Mouse (Mus musculus) midbrain, embryonic 16.5 days (tissue): Measurements from ENCODE around the gene Uchl3. TPM values are rescaled to one million over a fixed set of nuclear protein-coding genes. Genes with fewer than 3 reads are reported as not detected.

Experiments
- ATAC-seq: fragments of 200-750 bp; cut with Nextera tagmentation; 2 replicates; pipeline ENCODE4 v1.8.0; 2017; ENCODE audit warnings: moderate TSS enrichment
- H3K27ac ChIP-seq: fragments of 300-500 bp; sonication (generic); 2 replicates; pipeline ENCODE4 v1.5.1; 2014; ENCODE audit warnings: mild to moderate bottlenecking, low read length, mixed read lengths
- H3K27me3 ChIP-seq: fragments of 300-500 bp; sonication (generic); 2 replicates; pipeline ENCODE4 v1.6.1; 2014; ENCODE audit warnings: low read depth, low read length, mixed read lengths; ENCODE audit not compliant: control insufficient read depth, insufficient read depth
- H3K36me3 ChIP-seq: fragments of 300-500 bp; sonication (generic); 2 replicates; pipeline ENCODE4 v1.6.1; 2014; ENCODE audit warnings: mild to moderate bottlenecking, low read length, moderate library complexity, mixed read lengths; ENCODE audit not compliant: control insufficient read depth, insufficient read depth
- H3K4me1 ChIP-seq: fragments of 300-500 bp; sonication (generic); 2 replicates; pipeline ENCODE4 v1.6.1; 2014; ENCODE audit warnings: mild to moderate bottlenecking, low read length, mixed read lengths; ENCODE audit not compliant: control insufficient read depth, insufficient read depth
- H3K4me2 ChIP-seq: fragments of 300-500 bp; sonication (generic); 2 replicates; pipeline ENCODE4 v1.6.1; 2014; ENCODE audit warnings: mild to moderate bottlenecking, low read length, mixed read lengths
- H3K4me3 ChIP-seq: fragments of 300-500 bp; sonication (generic); 2 replicates; pipeline ENCODE4 v1.5.1; 2014; ENCODE audit warnings: low read depth, mild to moderate bottlenecking, low read length, moderate library complexity, mixed read lengths
- H3K9ac ChIP-seq: fragments of 300-500 bp; sonication (generic); 2 replicates; pipeline ENCODE4 v1.6.1; 2014; ENCODE audit warnings: low read depth, low read length, mixed read lengths
- H3K9me3 ChIP-seq: fragments of 300-500 bp; sonication (generic); replicated peaks from 2 replicates; pipeline ENCODE4 v1.6.1; 2014; ENCODE audit warnings: mild to moderate bottlenecking, low read length, mixed read lengths; ENCODE audit not compliant: control insufficient read depth, poor library complexity, severe bottlenecking
- WGBS: fragments of 180-500 bp; shearing (Covaris S2); extraction: QIAGEN DNeasy Blood & Tissue Kit; methylation state at CpG from one replicate; pipeline ENCODE4 v1.1.7; 2014; 5-methylcytosine and 5-hydroxymethylcytosine counted together
- polyA plus RNA-seq: library from polyadenylated mRNA; unstranded; fragments of >200 nt; fragmentation: Nextera tagmentation; extraction: Ambion mirVana; gene quantifications from 2 replicates; pipeline ENCODE4 v1.2.1, GENCODE M21; 2015

The Uchl3 gene
- polyA plus RNA-seq = 280 and 301 TPM in 2 replicates

DNA sequence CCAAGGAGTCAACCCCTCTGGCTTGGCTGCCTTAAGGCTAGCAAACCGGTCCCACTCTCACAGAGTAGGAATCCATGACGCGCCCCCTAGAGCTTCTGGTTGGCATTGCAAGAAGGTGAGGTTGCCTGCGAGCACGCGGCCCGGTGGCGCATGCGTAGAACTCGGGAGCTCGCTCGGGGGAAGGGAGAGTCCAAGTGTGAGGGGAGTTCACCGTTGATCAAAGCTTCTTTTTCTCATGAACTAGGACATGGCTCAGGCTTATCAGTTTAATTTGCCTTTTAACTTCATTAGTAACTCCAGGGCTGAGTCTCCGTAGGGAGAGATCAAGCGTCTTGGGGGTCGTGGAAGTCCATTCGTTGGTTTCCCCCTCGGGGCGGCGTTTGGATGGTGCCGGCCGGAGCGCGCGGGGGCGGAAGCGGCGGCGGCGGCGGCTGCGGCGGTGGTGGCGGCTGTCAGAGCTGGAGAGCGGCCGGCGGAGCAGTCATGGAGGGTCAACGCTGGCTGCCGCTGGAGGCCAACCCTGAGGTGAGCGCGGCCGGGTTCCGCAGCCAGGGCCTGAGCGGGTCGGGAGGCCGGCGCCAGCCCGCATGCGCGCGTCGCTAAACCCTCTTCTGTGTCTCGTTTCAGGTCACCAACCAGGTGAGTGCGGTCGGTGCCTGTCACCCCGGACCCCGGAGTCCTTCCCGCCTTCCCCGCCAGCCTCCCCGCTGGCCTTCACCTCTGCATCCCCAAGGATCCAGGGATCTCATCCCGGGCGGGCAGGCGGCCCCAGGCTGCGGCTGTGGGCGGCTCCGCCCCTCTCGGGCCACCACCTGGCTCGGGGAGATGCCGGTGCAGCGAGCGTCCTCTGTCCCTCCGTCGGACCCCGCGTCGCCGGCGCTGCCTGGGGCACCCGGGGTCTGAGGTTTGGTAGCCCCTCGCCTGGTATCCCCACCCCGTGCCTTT lies at the start of gene Uchl3:
TSS of gene Uchl3 (plus strand) at position 387 of the 945 bp plus-strand sequence.
- Histone ChIP-seq H3K36me3 (no peaks in the 10 kb centered on the region), H3K9me3 (no peaks in the 10 kb centered on the region), H3K4me1 (peaks cover 13% of the 10 kb centered on the region), H3K4me2 (peak within 1 kb of the TSS; percentile 77), H3K9ac (peak within 1 kb of the TSS; percentile 94), H3K27me3 (no peaks in the 10 kb centered on the region), H3K4me3 (peak within 1 kb of the TSS; percentile 98), H3K27ac (peak within 1 kb of the TSS; percentile 84)
- WGBS = under 1% methylated on average over 79 of the region's 81 CpGs
- peak; percentile 91 for ATAC-seq

DNA sequence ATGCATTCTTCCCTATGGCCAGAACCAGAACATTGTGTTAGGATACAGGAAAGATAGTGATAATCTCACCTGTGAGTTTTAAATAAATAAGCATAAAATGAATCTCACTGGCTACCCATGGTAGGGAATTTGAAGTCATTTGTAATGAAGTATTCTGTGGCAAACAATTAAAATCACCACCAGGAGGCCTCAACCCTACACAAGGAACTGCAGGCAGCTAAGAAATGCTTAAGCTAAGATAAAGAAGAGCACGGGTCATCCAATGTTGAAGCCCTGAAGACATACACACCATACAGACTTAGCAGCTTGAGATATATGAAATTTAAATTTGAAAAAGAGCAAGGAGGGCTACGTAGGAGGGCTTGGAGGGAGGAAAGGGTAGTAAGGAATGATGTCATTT lies 47.9 kb upstream of the Uchl3 start:
- Histone ChIP-seq H3K4me1 (peaks cover 10% of the 10 kb centered on the region; the same call in 1 of the 2 replicates), H3K9ac (no peak overlapping the region), H3K36me3 (no peaks in the 10 kb centered on the region), H3K27ac (no peak overlapping the region), H3K4me3 (no peak overlapping the region), H3K27me3 (no peaks in the 10 kb centered on the region), H3K9me3 (no peaks in the 10 kb centered on the region), H3K4me2 (no peak overlapping the region)
- ATAC-seq = no peak
- 56% methylated on average over 2 of the region's 2 CpGs for WGBS

GRCm38 (mm10) chr14:101607631-101608518 lies 45.9 kb upstream of the Uchl3 start:
- Histone ChIP-seq H3K9me3 (no peaks in the 10 kb centered on the region), H3K4me2 (peak overlapping the region; percentile 97), H3K27ac (peak overlapping the region; percentile 17; the same call in 1 of the 2 replicates), H3K4me3 (peak overlapping the region; percentile 88), H3K4me1 (peaks cover 9% of the 10 kb centered on the region; the same call in 1 of the 2 replicates), H3K36me3 (no peaks in the 10 kb centered on the region), H3K27me3 (no peaks in the 10 kb centered on the region), H3K9ac (peak overlapping the region; percentile 83)
- under 1% methylated on average over 61 of the region's 62 CpGs for WGBS
- ATAC-seq = peak; percentile 66

GRCm38 (mm10) chr14:101608519-101609368 lies 45.0 kb upstream of the Uchl3 start, which contains the start of gene Tbc1d4:
Gene Tbc1d4 (minus strand): TSS chr14:101609191.
- peak within 1 kb of the TSS; percentile 97 for H3K4me2 ChIP-seq
- ATAC-seq = peak; percentile 91
- H3K27ac ChIP-seq = peak within 1 kb of the TSS; percentile 74
- peaks cover 7% of the 10 kb centered on the region; the same call in 1 of the 2 replicates for H3K4me1 ChIP-seq
- WGBS = under 1% methylated on average over 61 of the region's 62 CpGs
- H3K36me3 ChIP-seq = no peaks in the 10 kb centered on the region
- H3K4me3 ChIP-seq = peak within 1 kb of the TSS; percentile 88
- peak within 1 kb of the TSS; percentile 83 for H3K9ac ChIP-seq
- H3K9me3 ChIP-seq = no peaks in the 10 kb centered on the region
- H3K27me3 ChIP-seq = no peaks in the 10 kb centered on the region

DNA sequence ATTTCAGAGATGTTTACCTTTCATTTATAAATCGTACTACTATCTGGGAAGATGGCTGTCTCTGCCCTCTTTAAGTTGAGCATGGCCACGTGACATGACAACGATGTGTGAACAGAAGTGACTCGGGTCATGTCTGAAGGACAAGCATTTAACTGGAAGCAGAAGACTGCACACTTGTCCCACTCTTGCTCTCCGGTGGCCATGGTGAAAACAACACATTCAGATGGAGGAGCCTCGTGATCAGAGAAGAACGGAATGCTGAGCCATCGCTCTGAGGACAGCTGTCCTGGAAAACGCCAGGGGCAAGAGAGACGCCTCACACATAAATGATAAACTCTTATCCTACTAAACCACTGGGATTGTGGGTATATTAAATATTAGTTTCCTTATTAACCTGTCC lies 43.1 kb upstream of the Uchl3 start:
- peaks cover 7% of the 10 kb centered on the region; the same call in 1 of the 2 replicates for H3K4me1 ChIP-seq
- no peak overlapping the region for H3K4me3 ChIP-seq
- H3K9ac ChIP-seq = no peak overlapping the region
- H3K27ac ChIP-seq = no peak overlapping the region
- H3K9me3 ChIP-seq = no peaks in the 10 kb centered on the region
- 86% methylated on average over 10 of the region's 10 CpGs for WGBS
- H3K4me2 ChIP-seq = no peak overlapping the region
- no peaks in the 10 kb centered on the region for H3K27me3 ChIP-seq
- no peak for ATAC-seq
- H3K36me3 ChIP-seq = no peaks in the 10 kb centered on the region

GRCm38 (mm10) chr14:101613206-101613605 lies 40.6 kb upstream of the Uchl3 start:
- Histone ChIP-seq H3K4me1 (no peaks in the 10 kb centered on the region), H3K9ac (no peak overlapping the region), H3K9me3 (no peaks in the 10 kb centered on the region), H3K36me3 (no peaks in the 10 kb centered on the region), H3K4me3 (no peak overlapping the region), H3K27ac (no peak overlapping the region), H3K27me3 (no peaks in the 10 kb centered on the region), H3K4me2 (no peak overlapping the region)
- WGBS = 48% methylated on average over 1 of the region's 1 CpGs
- ATAC-seq = no peak

GRCm38 (mm10) chr14:101616178-101616577 lies 37.6 kb upstream of the Uchl3 start:
- 87% methylated on average over 9 of the region's 9 CpGs for WGBS
- ATAC-seq = no peak

DNA sequence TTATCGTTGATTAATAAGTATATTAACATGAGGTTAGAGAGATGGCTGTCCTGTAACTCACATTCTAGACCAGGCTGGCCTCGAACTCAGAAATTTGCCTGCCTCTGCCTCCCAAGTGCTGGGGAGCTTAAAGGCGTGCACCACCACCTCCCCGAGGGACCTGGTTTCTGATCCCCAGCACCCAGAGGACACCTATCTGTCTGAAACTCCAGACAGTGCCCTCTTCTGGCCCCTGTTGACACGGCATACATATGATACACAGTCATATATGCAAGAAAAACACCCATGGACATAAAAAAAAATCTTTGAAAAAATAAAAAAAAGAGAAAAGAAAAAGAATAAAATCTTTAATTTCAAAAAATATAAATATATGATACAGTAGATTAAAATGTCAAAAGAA lies 36.1 kb upstream of the Uchl3 start:
- Histone ChIP-seq H3K27ac (no peak overlapping the region), H3K9ac (no peak overlapping the region), H3K4me1 (no peaks in the 10 kb centered on the region), H3K4me2 (no peak overlapping the region), H3K4me3 (no peak overlapping the region), H3K36me3 (no peaks in the 10 kb centered on the region), H3K9me3 (no peaks in the 10 kb centered on the region), H3K27me3 (no peaks in the 10 kb centered on the region)
- no peak for ATAC-seq
- WGBS = 93% methylated on average over 5 of the region's 5 CpGs

More at GRCm38 (mm10) chr14:101616178-101616577, 37.6 kb upstream of the Uchl3 start:
- Histone ChIP-seq H3K9me3 (no peaks in the 10 kb centered on the region), H3K27me3 (no peaks in the 10 kb centered on the region), H3K4me3 (no peak overlapping the region), H3K4me1 (no peaks in the 10 kb centered on the region), H3K27ac (no peak overlapping the region), H3K36me3 (no peaks in the 10 kb centered on the region), H3K4me2 (no peak overlapping the region), H3K9ac (no peak overlapping the region)
